Mouse (Mus musculus) kidney, embryonic 14.5 days (tissue): ENCODE measurements around the gene Kat2b. TPM values are rescaled to one million over a fixed set of nuclear protein-coding genes. Genes with fewer than 3 reads are reported as not detected.
"Not testable (repeated sequence)": the region's sequence is repeated elsewhere in the genome, so short reads cannot be mapped to it uniquely, and the experiment has no call there.

Experiments used
- ATAC-seq: fragments of 200-750 bp; cut with Nextera tagmentation; 2 replicates; pipeline ENCODE4 v1.8.0; 2017; ENCODE audit warnings: moderate number of reproducible peaks, mild to moderate bottlenecking, moderate TSS enrichment, moderate library complexity; ENCODE audit not compliant: low FRiP score, low TSS enrichment
- H3K27ac ChIP-seq: fragments of 300-500 bp; sonication (generic); 2 replicates; pipeline ENCODE4 v1.5.1; 2014; ENCODE audit warnings: low read depth, mild to moderate bottlenecking, low read length, moderate library complexity, mixed read lengths
- H3K27me3 ChIP-seq: fragments of 300-500 bp; sonication (generic); 2 replicates; pipeline ENCODE4 v1.6.1; 2014; ENCODE audit warnings: mild to moderate bottlenecking, low read length; ENCODE audit not compliant: control insufficient read depth, insufficient read depth
- H3K36me3 ChIP-seq: fragments of 300-500 bp; sonication (generic); 2 replicates; pipeline ENCODE4 v1.6.1; 2014; ENCODE audit warnings: low read length, mixed read lengths; ENCODE audit not compliant: control insufficient read depth, insufficient read depth
- H3K4me1 ChIP-seq: fragments of 300-500 bp; sonication (generic); 2 replicates; pipeline ENCODE4 v1.6.1; 2014; ENCODE audit warnings: low read length, mixed read lengths; ENCODE audit not compliant: control insufficient read depth, insufficient read depth
- H3K4me2 ChIP-seq: fragments of 300-500 bp; sonication (generic); replicated peaks from 2 replicates; pipeline ENCODE4 v1.6.1; 2014; ENCODE audit warnings: low read depth, mild to moderate bottlenecking, low read length
- H3K4me3 ChIP-seq: fragments of 300-500 bp; sonication (generic); 2 replicates; pipeline ENCODE4 v1.5.1; 2014; ENCODE audit warnings: mild to moderate bottlenecking, low read length
- H3K9ac ChIP-seq: fragments of 300-500 bp; sonication (generic); 2 replicates; pipeline ENCODE4 v1.6.1; 2014; ENCODE audit warnings: low read depth, mild to moderate bottlenecking, low read length, moderate library complexity
- H3K9me3 ChIP-seq: fragments of 300-500 bp; sonication (generic); 2 replicates; pipeline ENCODE4 v1.6.1; 2016; ENCODE audit warnings: low read length; ENCODE audit not compliant: control insufficient read depth
- WGBS: fragments of 180-500 bp; shearing (Covaris S2); extraction: QIAGEN DNeasy Blood & Tissue Kit; methylation state at CpG from one replicate; pipeline ENCODE4 v1.1.7; 2014; 5-methylcytosine and 5-hydroxymethylcytosine counted together
- polyA plus RNA-seq: library from polyadenylated mRNA; unstranded; fragments of >200 nt; fragmentation: Nextera tagmentation; extraction: Ambion mirVana; gene quantifications from 2 replicates; pipeline ENCODE4 v1.2.1, GENCODE M21; 2014

Gene Kat2b
- polyA plus RNA-seq, 1 experiment from 2014 or later: 5.8 TPM

DNA sequence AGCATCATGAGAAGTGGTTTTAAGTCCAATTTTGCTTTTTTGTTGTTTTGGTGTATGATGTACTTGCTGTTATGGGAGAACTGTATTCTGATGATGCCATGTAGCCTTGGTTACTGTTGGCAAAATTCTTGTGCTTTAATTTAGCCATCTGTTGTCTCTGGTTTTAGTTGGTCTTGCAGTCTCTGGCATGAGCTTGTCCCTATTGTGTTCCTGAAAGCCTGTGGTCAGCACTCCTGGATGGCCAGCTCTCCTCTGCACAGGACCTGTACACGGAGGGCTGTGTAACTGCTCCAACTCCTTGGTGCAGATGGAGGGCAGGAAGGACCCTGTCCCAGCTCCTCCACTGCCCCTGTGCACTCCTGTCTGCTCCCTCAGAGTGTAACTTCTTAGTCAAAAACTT, 151.8 kb downstream of the Kat2b start:
- no peaks in the 10 kb centered on the region for H3K9me3 ChIP-seq
- ATAC-seq: no peak
- no peak overlapping the region for H3K4me3 ChIP-seq
- 76% methylated on average over 1 of the region's 1 CpGs for WGBS
- H3K27me3 ChIP-seq: no peaks in the 10 kb centered on the region
- no peaks in the 10 kb centered on the region for H3K36me3 ChIP-seq
- H3K4me2 ChIP-seq: no peak overlapping the region
- no peak overlapping the region for H3K27ac ChIP-seq
- H3K9ac ChIP-seq: no peak overlapping the region
- no peaks in the 10 kb centered on the region for H3K4me1 ChIP-seq

DNA sequence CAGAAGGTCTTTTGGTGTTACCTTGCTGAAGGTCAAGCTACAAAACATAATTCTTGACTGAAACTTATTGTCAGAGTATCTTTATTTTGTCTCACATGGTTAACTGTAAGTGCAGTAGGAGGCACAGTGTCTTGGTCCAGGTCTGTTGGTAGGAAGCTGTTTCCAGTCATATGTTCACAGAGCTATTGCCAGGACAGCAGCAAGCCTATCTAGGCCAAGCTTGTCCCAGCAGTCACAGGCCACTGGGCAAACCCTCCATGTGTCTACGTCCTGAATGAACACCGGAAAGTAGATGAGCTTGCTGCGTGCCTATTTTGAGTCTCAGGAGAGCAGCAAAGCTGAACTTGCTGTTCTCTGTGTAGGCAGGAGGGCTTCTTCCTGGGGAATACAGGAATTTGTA, 152.3 kb downstream of the Kat2b start:
- H3K4me3 ChIP-seq, ATAC-seq, H3K4me1 ChIP-seq, H3K9ac ChIP-seq, H3K9me3 ChIP-seq, H3K27ac ChIP-seq, H3K36me3 ChIP-seq, H3K4me2 ChIP-seq, H3K27me3 ChIP-seq: not testable (repeated sequence)
- WGBS: 93% methylated on average over 3 of the region's 3 CpGs

Other genes with a start within 250 kb of the Kat2b start
- 0.17 and 0.18 TPM in 2 replicates for gene Efhb, start 103.5 kb upstream of the Kat2b start, polyA plus RNA-seq
- gene Rab5a, start 87.6 kb upstream of the Kat2b start, polyA plus RNA-seq: 66.0 and 90.0 TPM in 2 replicates
- 0.35 and 0.50 TPM in 2 replicates for gene Pp2d1, start 27.4 kb upstream of the Kat2b start, polyA plus RNA-seq
- 48.4 and 51.1 TPM in 2 replicates for gene Sgo1, start 122.5 kb downstream of the Kat2b start, polyA plus RNA-seq